Mouse (Mus musculus) lung, adult 2 months (tissue): Measurements from ENCODE around the gene Tenm2.

Experiments
- CTCF ChIP-seq: fragments of 200-500 bp; IDR thresholded peaks from 2 replicates; pipeline ENCODE4 v1.5.1; 2011; ENCODE audit warnings: mild to moderate bottlenecking, low read length, control low read depth; ENCODE audit not compliant: insufficient read depth
- POLR2A ChIP-seq: fragments of 200-500 bp; IDR thresholded peaks from 2 replicates; pipeline ENCODE4 v1.6.1; 2011; ENCODE audit warnings: low read depth, mild to moderate bottlenecking, control low read depth, low read length, borderline replicate concordance; ENCODE audit errors: extremely low read depth

DNA sequence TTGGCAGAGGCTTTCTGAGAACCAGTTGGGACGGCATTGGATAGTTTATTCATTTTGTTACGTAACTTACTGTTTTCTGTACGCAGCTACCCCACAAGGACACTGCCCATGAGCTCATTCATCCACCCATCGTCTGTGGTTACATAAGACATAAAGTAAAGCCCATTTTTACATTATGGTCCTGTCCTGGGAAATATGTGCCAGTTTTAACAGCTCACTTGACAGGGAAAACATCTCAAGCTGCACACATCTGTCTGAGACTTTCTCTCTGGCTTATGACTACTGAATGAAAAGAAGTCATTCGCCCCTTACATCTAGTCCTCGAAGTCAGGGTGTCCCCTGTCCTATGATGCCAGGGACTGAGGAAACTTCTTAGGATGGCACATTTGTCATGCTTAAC, 884.4 kb downstream of the Tenm2 start:
- TF ChIP-seq CTCF (no peak), POLR2A (no peak)
